Mouse (Mus musculus) kidney, embryonic 16.5 days (tissue): Measurements from ENCODE around the gene Dnase1l3. TPM values are rescaled to one million over a fixed set of nuclear protein-coding genes. Genes with fewer than 3 reads are reported as not detected.
"Not testable (repeated sequence)": the region's sequence is repeated elsewhere in the genome, so short reads cannot be mapped to it uniquely, and the experiment has no call there.

Experiments used
- ATAC-seq: fragments of 200-750 bp; cut with Nextera tagmentation; 2 replicates; pipeline ENCODE4 v1.8.0; 2017; ENCODE audit warnings: moderate TSS enrichment; ENCODE audit not compliant: low FRiP score, low TSS enrichment
- H3K27ac ChIP-seq: fragments of 300-500 bp; sonication (generic); 2 replicates; pipeline ENCODE4 v1.5.1; 2014; ENCODE audit warnings: low read length
- H3K27me3 ChIP-seq: fragments of 300-500 bp; sonication (generic); 2 replicates; pipeline ENCODE4 v1.6.1; 2014; ENCODE audit warnings: low read length, control low read depth, mixed read lengths; ENCODE audit not compliant: insufficient read depth
- H3K36me3 ChIP-seq: fragments of 300-500 bp; sonication (generic); 2 replicates; pipeline ENCODE4 v1.6.1; 2014; ENCODE audit warnings: low read length, control low read depth, mixed read lengths; ENCODE audit not compliant: insufficient read depth
- H3K4me1 ChIP-seq: fragments of 300-500 bp; sonication (generic); 2 replicates; pipeline ENCODE4 v1.6.1; 2014; ENCODE audit warnings: low read length, control low read depth, mixed read lengths; ENCODE audit not compliant: insufficient read depth
- H3K4me2 ChIP-seq: fragments of 300-500 bp; sonication (generic); replicated peaks from 2 replicates; pipeline ENCODE4 v1.6.1; 2014; ENCODE audit warnings: low read depth, low read length
- H3K4me3 ChIP-seq: fragments of 300-500 bp; sonication (generic); 2 replicates; pipeline ENCODE4 v1.5.1; 2014; ENCODE audit warnings: mild to moderate bottlenecking, low read length
- H3K9ac ChIP-seq: fragments of 300-500 bp; sonication (generic); replicated peaks from 2 replicates; pipeline ENCODE4 v1.6.1; 2014; ENCODE audit warnings: low read length
- H3K9me3 ChIP-seq: fragments of 300-500 bp; sonication (generic); 2 replicates; pipeline ENCODE4 v1.6.1; 2016; ENCODE audit warnings: low read length, control low read depth
- WGBS: fragments of 180-500 bp; shearing (Covaris S2); extraction: QIAGEN DNeasy Blood & Tissue Kit; methylation state at CpG from one replicate; pipeline ENCODE4 v1.1.7; 2014; 5-methylcytosine and 5-hydroxymethylcytosine counted together
- polyA plus RNA-seq: library from polyadenylated mRNA; unstranded; fragments of >200 nt; fragmentation: Nextera tagmentation; extraction: Ambion mirVana; gene quantifications from 2 replicates; pipeline ENCODE4 v1.2.1, GENCODE M21; 2015

The Dnase1l3 gene
- polyA plus RNA-seq, 1 experiment from 2014 or later = 0.31 TPM

- 79% methylated on average over 1 of the region's 1 CpGs for WGBS
- ATAC-seq = no peak
- H3K9ac ChIP-seq = no peak overlapping the region
- H3K36me3 ChIP-seq = no peaks in the 10 kb centered on the region
- H3K27me3 ChIP-seq = no peaks in the 10 kb centered on the region
- H3K4me3 ChIP-seq = no peak overlapping the region
- H3K4me2 ChIP-seq = no peak overlapping the region
- no peaks in the 10 kb centered on the region for H3K9me3 ChIP-seq
- peaks cover 7% of the 10 kb centered on the region; the same call in 1 of the 2 replicates for H3K4me1 ChIP-seq
- 0 out of 2 replicates have a peak overlapping the region, but pooled peaks have one; percentile 9 for H3K27ac ChIP-seq
These were observed 22.6 kb upstream of the Dnase1l3 start for GRCm38 (mm10) chr14:8016951-8017350.

DNA sequence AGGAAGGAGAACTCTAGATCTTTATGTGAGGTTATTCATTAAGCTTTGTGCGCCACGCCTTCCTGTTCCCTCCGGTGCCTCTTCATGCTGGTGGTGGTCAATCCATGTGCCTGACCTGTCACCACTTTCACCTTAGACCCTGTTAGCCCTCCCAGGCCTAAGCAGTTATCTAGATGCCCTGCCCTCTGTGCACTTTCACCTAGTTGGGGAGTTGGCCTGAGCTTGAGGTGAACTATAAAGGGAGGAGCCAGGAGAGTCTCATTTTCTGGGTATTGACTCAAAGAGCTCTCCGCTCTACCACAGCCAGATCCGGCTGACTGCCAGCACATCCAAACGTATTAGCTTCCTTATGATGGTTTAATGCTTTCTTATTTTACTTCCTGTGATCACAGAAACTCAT lies 21.9 kb upstream of the Dnase1l3 start:
- Histone ChIP-seq H3K27me3 (no peaks in the 10 kb centered on the region), H3K36me3 (no peaks in the 10 kb centered on the region), H3K27ac (0 out of 2 replicates have a peak overlapping the region, but pooled peaks have one; percentile 9), H3K4me2 (no peak overlapping the region), H3K9me3 (no peaks in the 10 kb centered on the region), H3K4me3 (no peak overlapping the region), H3K4me1 (peaks cover 7% of the 10 kb centered on the region; the same call in 1 of the 2 replicates), H3K9ac (no peak overlapping the region)
- 65% methylated on average over 6 of the region's 6 CpGs for WGBS
- ATAC-seq = 0 out of 2 replicates have a peak, but pooled peaks have one; percentile 39

DNA sequence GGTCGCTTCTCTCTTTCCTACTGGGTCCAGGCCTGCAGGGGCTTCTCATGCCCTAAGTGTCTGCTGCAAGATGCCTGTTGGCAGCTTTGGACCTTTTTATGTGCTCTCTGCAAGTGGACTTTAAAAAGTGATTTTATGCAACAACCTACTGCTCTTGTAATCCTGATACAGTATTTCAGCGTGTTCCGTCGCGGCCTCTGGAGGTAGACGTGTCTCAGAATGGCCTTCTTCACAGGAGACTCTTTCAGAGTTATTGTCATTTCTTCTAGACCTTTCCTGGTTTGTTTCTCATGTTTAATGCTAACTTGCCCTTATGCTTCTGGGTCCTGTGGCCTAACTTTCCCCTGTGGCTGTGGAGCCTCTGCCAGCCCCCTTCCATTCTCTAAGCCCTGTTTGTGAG lies 21.4 kb upstream of the Dnase1l3 start:
- no peaks in the 10 kb centered on the region for H3K27me3 ChIP-seq
- ATAC-seq = no peak
- no peak overlapping the region for H3K4me3 ChIP-seq
- WGBS = 89% methylated on average over 6 of the region's 6 CpGs
- H3K9ac ChIP-seq = no peak overlapping the region
- peaks cover 7% of the 10 kb centered on the region; the same call in 1 of the 2 replicates for H3K4me1 ChIP-seq
- no peak overlapping the region for H3K4me2 ChIP-seq
- peak overlapping the region; percentile 69 for H3K27ac ChIP-seq
- no peaks in the 10 kb centered on the region for H3K36me3 ChIP-seq
- no peaks in the 10 kb centered on the region for H3K9me3 ChIP-seq

DNA sequence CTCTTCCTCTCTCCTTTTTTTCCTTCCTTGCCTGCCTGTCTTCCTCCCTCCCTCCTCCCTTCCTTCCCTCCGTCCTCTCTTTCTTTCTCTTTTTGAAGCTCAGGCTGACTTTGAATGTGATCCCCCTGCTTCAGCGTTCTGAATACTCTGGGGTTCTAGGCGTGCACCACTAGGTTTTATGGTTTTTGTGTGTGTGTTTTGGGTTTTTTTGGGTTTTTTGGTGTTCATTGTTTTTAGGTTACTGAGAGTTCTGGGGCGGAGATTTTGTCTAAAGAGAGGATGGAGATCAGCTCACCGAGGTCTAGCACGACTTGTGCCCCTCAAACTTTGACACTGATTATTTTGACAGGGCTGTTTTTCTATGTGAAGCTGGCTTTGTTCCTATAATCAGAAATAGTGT lies 17.6 kb upstream of the Dnase1l3 start:
- WGBS = 63% methylated on average over 6 of the region's 6 CpGs
- Histone ChIP-seq H3K9me3 (no peaks in the 10 kb centered on the region), H3K9ac (no peak overlapping the region), H3K4me2 (no peak overlapping the region), H3K4me1 (peaks cover 10% of the 10 kb centered on the region; the same call in 1 of the 2 replicates), H3K36me3 (no peaks in the 10 kb centered on the region), H3K27ac (no peak overlapping the region), H3K4me3 (no peak overlapping the region), H3K27me3 (no peaks in the 10 kb centered on the region)
- ATAC-seq = no peak

DNA sequence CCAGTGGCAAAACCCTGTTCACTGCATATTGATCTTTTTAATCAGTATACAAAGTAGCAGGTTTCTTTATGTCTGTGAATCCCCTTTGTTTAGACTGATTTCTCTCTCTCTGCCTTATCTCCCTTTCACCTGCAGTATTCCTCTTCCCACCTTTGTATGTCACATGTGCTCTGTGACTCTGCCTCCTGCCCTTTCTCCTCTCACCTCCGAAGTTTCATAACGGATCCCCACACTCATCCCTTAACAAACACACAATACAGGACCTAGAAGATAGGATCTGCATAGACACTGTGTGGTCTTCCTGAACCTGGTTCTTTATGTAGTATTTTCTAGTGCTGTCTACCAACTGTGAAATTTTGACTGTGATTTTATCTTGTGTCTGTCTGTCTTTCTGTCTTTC lies 16.9 kb upstream of the Dnase1l3 start:
- H3K4me3 ChIP-seq = no peak overlapping the region
- no peak overlapping the region for H3K4me2 ChIP-seq
- H3K36me3 ChIP-seq = no peaks in the 10 kb centered on the region
- no peaks in the 10 kb centered on the region for H3K9me3 ChIP-seq
- ATAC-seq = no peak
- 91% methylated on average over 2 of the region's 2 CpGs for WGBS
- no peak overlapping the region for H3K27ac ChIP-seq
- H3K4me1 ChIP-seq = peaks cover 10% of the 10 kb centered on the region; the same call in 1 of the 2 replicates
- H3K27me3 ChIP-seq = no peaks in the 10 kb centered on the region
- no peak overlapping the region for H3K9ac ChIP-seq

DNA sequence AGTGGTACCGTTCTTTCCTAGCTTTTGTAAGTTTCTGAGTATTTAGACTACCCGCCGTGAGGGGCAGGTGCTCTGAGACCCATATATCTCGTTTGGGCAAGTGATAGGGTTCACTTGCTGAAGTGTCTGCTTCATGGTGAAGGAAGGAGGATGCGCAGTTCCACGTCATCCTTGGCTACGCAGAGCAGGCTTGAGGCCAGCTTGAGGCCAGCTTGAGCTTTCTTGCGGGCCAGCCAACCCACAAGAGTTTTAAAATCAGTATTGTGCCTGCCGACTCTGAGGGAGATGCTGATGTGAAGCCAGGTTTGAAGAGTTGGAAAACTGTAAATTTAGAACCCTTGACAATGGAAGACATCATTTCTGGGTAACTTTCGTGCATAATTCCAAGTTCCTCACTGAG lies 13.6 kb upstream of the Dnase1l3 start:
- WGBS = 85% methylated on average over 10 of the region's 10 CpGs
- H3K9me3 ChIP-seq = no peaks in the 10 kb centered on the region
- H3K9ac ChIP-seq = no peak overlapping the region
- no peak overlapping the region for H3K4me3 ChIP-seq
- no peak for ATAC-seq
- H3K27me3 ChIP-seq = no peaks in the 10 kb centered on the region
- no peak overlapping the region for H3K27ac ChIP-seq
- no peak overlapping the region for H3K4me2 ChIP-seq
- H3K4me1 ChIP-seq = peaks cover 24% of the 10 kb centered on the region
- no peaks in the 10 kb centered on the region for H3K36me3 ChIP-seq

DNA sequence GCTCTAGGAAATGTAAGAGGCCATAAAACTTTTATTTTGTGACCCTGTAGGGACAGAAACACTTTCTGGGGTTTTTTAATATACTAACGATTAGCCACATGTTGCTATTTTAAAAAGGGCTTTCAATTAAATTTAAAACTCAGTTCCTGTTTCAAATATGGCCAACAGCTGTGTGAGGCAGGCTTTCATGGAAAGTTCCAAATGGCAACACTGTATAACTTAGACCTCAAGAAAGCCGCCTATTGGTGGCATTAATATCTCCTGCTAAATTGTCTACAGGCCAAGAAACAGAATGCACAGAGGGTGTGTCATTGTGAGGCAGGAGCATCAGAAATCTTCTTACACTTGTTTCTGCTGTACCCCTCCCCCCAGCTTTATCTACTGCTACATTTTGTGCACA lies 13.1 kb upstream of the Dnase1l3 start:
- Histone ChIP-seq H3K27ac (no peak overlapping the region), H3K4me3 (no peak overlapping the region), H3K9ac (no peak overlapping the region), H3K9me3 (no peaks in the 10 kb centered on the region), H3K27me3 (no peaks in the 10 kb centered on the region), H3K4me1 (peaks cover 22% of the 10 kb centered on the region), H3K36me3 (no peaks in the 10 kb centered on the region), H3K4me2 (no peak overlapping the region)
- no peak for ATAC-seq
- WGBS = 57% methylated on average over 2 of the region's 2 CpGs

DNA sequence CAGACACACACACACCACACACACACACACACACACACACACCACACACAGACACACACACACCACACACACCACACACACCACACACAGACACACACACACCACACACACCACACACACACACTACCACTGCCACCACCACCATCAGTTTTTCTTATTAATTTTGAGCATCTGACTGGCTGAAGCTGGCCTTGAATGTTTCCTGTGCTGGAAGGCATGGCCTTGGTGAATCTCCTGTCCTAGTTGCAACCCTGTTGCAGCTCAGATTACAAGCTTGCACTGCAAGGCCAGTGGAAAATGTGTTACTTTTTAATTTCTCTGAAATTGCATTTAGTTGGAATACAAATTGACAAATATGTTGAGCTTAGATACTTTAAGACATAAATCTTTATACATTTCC lies 12.7 kb upstream of the Dnase1l3 start:
- no peak overlapping the region for H3K4me3 ChIP-seq
- no peaks in the 10 kb centered on the region for H3K9me3 ChIP-seq
- ATAC-seq = no peak
- H3K27me3 ChIP-seq = no peaks in the 10 kb centered on the region
- no peaks in the 10 kb centered on the region for H3K36me3 ChIP-seq
- no peak overlapping the region for H3K4me2 ChIP-seq
- peaks cover 22% of the 10 kb centered on the region for H3K4me1 ChIP-seq
- no peak overlapping the region for H3K27ac ChIP-seq
- H3K9ac ChIP-seq = no peak overlapping the region

DNA sequence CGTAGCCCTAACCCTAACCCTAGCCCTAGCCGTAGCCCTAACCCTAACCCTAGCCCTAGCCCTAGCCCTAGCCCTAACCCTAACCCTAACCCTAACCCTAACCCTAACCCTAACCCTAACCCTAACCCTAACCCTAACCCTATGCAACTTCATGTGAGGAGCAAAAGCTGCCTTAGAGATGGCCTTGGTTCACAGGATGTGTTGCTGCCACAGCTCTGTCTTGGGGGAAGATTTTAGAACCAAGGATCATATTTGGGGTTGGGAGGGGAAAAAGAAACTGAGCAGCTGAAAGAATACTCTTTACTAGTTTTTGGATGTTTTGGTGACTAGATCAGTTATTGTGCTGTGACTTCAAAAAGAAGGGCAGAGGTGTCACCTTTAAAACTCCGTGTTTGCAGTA lies 11.7 kb upstream of the Dnase1l3 start:
- not testable (repeated sequence) for H3K36me3 ChIP-seq, H3K27me3 ChIP-seq, ATAC-seq, H3K27ac ChIP-seq, H3K4me2 ChIP-seq, H3K9me3 ChIP-seq, H3K9ac ChIP-seq, H3K4me3 ChIP-seq
- peaks cover 27% of the 10 kb centered on the region for H3K4me1 ChIP-seq
- 64% methylated on average over 3 of the region's 3 CpGs for WGBS

GRCm38 (mm10) chr14:8003727-8004670 lies 9.6 kb upstream of the Dnase1l3 start:
- peak overlapping the region; percentile 73 for H3K4me2 ChIP-seq
- 44% methylated on average over 18 of the region's 18 CpGs for WGBS
- H3K27ac ChIP-seq = no peak overlapping the region
- peaks cover 31% of the 10 kb centered on the region for H3K4me1 ChIP-seq
- peaks cover 16% of the 10 kb centered on the region for H3K27me3 ChIP-seq
- H3K36me3 ChIP-seq = no peaks in the 10 kb centered on the region
- peak overlapping the region; percentile 72 for H3K9ac ChIP-seq
- H3K9me3 ChIP-seq = no peaks in the 10 kb centered on the region
- no peak for ATAC-seq
- H3K4me3 ChIP-seq = peak overlapping the region; percentile 73
